Mouse (Mus musculus) kidney, postnatal 36 days (tissue): ENCODE results near the gene Aar2.
A peak's percentile ranks its signal among the peaks of the same experiment; 100 is the strongest.

Source experiments
- DNase-seq, 2 experiments: peaks; one replicate each; pipeline ENCODE4 v3.0.0; 2021 to 2022; ENCODE audit warnings: mixed read lengths in 2 of 2

Aar2 gene

DNA sequence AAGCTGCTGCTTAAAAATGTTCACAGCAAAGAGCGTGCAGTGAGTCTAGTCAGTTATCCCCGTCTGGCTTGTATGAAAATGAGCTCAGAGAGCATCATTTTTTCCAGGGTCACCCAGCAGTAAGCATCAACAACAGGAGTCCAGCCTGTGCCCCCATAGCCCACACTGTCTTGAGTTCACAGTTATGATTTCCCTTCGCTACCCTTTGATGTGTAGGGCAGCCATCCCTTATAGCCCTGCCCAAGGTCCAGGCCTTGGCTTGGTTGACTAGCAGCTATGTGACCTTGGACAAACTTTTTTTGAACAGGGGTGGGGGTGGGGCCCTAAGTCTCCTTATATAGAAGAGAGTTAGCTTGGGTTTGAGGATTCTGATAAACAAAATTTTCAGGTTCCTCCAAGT is 21.9 kb downstream of the Aar2 start:
- no peak for DNase-seq

GRCm38 (mm10) chr2:156571521-156571920 is 24.1 kb downstream of the Aar2 start:
- peak; percentile 24 to 73 for DNase-seq

DNA sequence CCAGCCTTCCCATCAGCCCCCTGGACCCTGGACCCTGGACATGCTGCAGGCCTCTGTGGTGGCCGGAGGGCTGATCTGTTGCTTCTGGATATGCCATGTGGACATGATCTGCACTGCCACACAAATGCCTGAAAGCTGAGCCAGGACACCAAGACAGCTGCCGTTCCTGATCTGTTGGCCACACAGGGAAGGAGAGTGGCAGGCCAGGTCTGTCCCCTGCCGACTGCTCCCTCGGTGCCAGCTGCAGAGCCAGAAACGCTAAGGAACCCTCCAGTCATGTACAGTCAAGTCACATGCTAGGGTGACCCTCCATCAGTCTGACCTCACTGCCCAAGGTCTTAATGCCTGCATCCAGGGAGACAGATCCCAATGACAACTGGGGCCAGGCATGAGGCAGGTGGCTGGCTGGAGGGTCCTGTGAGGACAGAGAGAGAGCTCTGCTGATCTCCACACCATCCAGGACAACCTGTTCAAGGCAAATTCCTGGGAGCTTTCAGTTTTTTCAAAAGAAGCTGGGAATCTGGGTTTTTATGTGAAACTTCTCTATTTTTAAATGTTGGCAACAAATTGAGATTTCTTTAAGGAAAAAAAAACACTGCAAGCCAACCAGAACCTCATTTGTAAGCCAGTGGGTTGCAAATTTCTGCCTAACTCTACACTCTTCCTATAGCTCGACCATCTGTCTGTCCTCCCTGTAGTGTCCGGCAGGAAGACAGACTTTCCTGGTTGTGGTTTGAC is 29.6 kb downstream of the Aar2 start:
- DNase-seq, result no peak

- no peak for DNase-seq
These were observed 33.1 kb downstream of the Aar2 start for GRCm38 (mm10) chr2:156580507-156580906.

- DNase-seq, result no peak
These were observed 33.9 kb downstream of the Aar2 start for GRCm38 (mm10) chr2:156581244-156581643.

GRCm38 (mm10) chr2:156582887-156583286 is 35.5 kb downstream of the Aar2 start:
- no peak for DNase-seq

DNA sequence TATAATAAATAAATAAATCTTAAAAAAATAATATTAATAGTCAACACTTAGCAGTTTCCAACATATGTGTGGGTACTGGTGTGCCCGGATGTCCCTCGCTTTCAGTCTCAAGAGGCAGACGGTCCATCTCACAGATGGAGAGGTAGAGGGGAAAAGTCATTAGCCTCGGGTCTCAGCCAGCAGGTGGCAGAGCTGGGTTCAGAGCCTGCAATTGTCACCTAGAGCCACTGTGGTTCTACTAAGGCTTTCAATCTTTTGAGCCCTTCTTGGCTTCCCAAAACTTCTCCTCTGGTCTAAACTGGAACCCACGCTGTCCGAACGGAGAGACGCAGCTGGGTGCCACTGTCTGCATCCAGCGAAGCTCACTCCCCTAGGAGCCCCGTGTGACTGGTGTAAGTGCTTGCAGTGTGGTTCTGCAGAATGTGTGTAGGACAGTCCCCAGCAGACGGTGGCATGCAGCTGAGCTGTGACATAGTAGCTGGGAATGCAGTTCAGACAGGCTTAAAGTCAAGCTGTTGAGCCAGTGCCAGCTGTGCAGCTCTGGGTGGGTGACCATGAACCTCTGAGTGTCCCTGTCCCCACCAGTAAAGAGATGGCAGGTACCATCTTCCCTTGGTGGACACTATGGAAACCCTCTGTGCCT is 36.9 kb downstream of the Aar2 start:
- peak in 1 of 2 experiments; percentile 49 for DNase-seq

- peak; percentile 57 to 74 for DNase-seq
These were observed 37.5 kb downstream of the Aar2 start for GRCm38 (mm10) chr2:156584797-156585471.

- no peak for DNase-seq
These were observed 42.1 kb downstream of the Aar2 start for GRCm38 (mm10) chr2:156589481-156589880.

GRCm38 (mm10) chr2:156594987-156595490 is 47.7 kb downstream of the Aar2 start:
- DNase-seq, result no peak

DNA sequence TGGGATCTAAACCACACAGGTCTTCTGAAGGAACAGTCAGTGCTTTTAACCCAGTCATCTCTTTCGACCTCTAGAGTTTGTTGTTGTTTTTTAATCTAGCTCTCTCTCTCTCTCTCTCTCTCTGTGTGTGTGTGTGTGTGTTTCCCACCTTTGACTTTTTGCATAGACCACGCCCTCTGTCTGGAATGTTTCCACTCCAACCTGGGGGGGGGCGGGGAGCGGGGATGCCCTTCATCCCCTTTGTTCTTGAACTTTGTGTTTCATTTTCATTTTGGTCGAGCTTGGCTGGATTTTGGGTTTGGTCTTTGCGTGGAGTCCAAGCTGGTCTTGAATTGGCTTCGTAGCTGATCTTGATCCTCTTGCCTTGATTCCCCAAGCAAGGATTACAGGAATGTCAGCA is 55.2 kb downstream of the Aar2 start:
- DNase-seq, result no peak

DNA sequence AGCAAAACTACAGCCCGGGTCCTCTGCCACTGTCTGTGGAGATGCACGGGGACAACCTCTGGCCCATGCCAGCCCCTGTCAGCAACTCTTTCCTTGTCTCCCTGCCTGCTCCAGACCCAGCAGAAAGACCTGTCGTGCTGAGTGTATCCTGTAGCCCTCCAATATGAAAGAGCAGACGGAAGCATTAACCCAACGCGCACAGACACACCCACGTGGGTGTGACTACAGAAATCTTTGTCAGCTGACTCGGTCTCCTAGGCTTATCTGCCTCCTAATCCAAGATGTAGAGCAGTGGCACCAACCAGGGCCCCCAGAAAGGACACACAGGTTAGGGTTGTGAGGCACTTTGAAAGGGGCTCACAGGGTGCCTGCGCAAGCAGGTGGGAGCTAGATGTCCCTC is 56.3 kb downstream of the Aar2 start:
- DNase-seq, result no peak

GRCm38 (mm10) chr2:156605144-156605543 is 57.8 kb downstream of the Aar2 start:
- DNase-seq, result no peak

DNA sequence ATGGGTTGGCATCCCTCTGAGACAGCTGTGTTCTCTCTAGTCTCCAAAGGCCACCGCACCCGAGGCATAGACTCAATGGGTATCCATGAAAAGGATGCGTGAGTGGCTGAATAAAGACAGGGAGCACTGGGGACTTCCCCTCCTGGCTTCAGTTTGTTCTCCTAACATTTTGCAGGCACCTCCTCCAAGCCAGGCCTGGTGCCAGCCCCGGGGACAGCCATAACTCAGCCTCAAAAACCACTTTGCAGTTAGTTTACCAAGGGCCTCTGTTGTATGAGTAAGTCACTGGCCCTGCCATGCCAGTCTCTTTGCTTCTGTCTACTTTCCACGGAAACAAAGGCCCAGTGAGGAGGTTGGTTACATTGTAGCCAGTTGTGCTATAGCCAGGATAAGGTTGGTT is 58.6 kb downstream of the Aar2 start:
- no peak for DNase-seq

DNA sequence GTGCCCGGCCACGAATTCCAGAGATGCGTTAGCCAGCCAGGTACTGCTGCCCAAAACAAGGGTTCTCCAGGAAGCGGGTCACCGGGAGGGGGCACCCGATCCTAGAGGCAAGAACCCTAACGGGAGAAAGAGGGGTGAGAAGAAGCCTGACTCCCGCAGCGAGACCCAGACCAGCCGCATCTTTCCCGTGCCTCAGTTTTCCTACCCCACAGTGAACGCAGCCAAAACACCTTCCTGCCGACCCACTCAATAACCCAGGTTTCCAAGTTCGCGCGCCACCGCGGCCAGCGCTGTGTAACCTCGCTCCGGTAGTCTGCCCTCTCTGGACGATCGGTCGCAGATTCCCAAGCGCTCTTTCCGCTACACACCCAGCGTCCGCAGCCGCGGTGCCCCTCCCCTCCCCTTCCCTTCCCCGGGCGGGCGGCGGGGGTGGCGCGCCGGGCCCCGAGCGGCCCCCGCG is 65.7 kb downstream of the Aar2 start:
- DNase-seq, result peak; percentile 29 to 78

GRCm38 (mm10) chr2:156613541-156614257 is 66.3 kb downstream of the Aar2 start, which contains the start of gene Dlgap4:
Gene Dlgap4, plus strand, starts transcription at chr2:156613705.
- DNase-seq, result peak in 1 of 2 experiments; percentile 41

- no peak for DNase-seq
These were observed 66.8 kb downstream of the Aar2 start for GRCm38 (mm10) chr2:156614258-156614556.

DNA sequence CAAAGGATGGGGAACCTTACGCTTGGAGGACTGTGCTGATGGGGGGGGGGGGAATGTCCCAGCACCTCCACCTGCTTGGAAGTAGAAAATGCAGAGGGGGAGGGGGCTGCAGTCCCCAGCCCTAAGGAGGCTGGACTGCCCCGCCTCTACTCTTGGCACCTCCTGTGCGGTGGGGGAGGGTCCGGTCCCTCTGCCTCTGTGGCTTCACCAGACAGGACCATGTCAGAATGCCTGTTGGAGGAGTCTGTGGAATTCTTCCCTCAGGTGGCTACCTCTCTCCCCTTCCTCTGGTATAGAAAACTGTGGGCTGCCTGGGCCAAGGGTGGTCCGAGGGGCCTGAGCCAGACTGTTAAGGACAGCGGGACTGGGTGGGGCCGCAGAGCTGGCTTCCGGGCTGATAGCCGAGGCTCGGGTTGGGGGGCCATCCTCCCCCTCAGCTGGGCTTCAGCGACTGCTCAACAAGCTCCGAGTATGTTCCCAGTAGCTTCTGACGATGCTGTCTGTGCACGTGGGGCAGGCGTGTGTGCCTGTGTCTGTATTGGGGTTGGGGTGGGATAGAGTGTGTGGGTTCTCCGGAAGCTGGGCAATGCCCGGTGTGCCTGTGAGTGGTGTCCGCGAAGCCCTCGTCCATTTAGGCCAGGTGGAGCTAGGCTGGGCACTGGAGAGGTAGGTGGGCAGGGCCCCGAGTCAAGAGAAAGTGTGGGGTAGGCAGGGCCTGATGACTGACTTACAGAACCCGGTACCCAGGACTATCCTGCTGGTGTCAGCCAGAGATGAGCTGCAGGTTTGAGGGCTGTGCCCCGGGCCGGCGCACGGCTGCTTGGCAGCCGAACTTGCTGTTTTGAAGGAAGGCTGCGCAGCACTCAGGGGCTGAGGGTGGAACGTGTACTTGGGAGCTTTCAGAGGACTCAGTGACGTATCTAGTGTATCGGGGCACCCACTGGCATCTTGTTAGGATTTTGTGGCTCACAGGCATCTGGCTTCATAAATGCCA is 67.6 kb downstream of the Aar2 start:
- DNase-seq, result no peak

- DNase-seq, result no peak
These were observed 69.1 kb downstream of the Aar2 start for GRCm38 (mm10) chr2:156616513-156616912.

- DNase-seq, result no peak
These were observed 70.2 kb downstream of the Aar2 start for GRCm38 (mm10) chr2:156617536-156617935.
